Mouse (Mus musculus) common myeloid progenitor, adult 5-6 weeks (primary cell): ENCODE data around the gene Dlgap4. TPM values are rescaled to one million over a fixed set of nuclear protein-coding genes. Genes with fewer than 3 reads are reported as not detected.

Experiments used
- ATAC-seq: replicated peaks from 2 replicates; pipeline ENCODE4 v1.8.0; 2016; ENCODE audit warnings: low read depth, mild to moderate bottlenecking, moderate TSS enrichment, inconsistent platforms; ENCODE audit not compliant: poor library complexity, severe bottlenecking
- total RNA-seq: library from RNA; stranded (forward); fragments of 200-1000, 187-1606 nt; gene quantifications from 2 replicates; pipeline ENCODE4 v1.2.3, GENCODE M21; 2017

The Dlgap4 gene
- total RNA-seq, 1 experiment from 2014 or later = 11.6 TPM

GRCm38 (mm10) chr2:156726878-156727277 is 113.4 kb downstream of the Dlgap4 start:
- ATAC-seq = no peak

GRCm38 (mm10) chr2:156729537-156730469 is 116.3 kb downstream of the Dlgap4 start:
- ATAC-seq = peak; percentile 60

- peak; percentile 51 for ATAC-seq
Measured at GRCm38 (mm10) chr2:156730501-156730921, 117.0 kb downstream of the Dlgap4 start.

- no peak for ATAC-seq
Measured at GRCm38 (mm10) chr2:156731592-156731991, 118.1 kb downstream of the Dlgap4 start.

- ATAC-seq = no peak
Measured at GRCm38 (mm10) chr2:156732109-156732508, 118.6 kb downstream of the Dlgap4 start.

- no peak for ATAC-seq
Measured at GRCm38 (mm10) chr2:156735761-156736335, 122.3 kb downstream of the Dlgap4 start.

- ATAC-seq = no peak
Measured at GRCm38 (mm10) chr2:156736846-156737245, 123.3 kb downstream of the Dlgap4 start.

- ATAC-seq = no peak
Measured at GRCm38 (mm10) chr2:156737976-156738375, 124.5 kb downstream of the Dlgap4 start.

- ATAC-seq = no peak
Measured at GRCm38 (mm10) chr2:156741265-156741664, 127.8 kb downstream of the Dlgap4 start.

GRCm38 (mm10) chr2:156741998-156742397 is 128.5 kb downstream of the Dlgap4 start:
- no peak for ATAC-seq

GRCm38 (mm10) chr2:156743248-156743647 is 129.7 kb downstream of the Dlgap4 start:
- no peak for ATAC-seq

- no peak for ATAC-seq
Measured at GRCm38 (mm10) chr2:156744414-156744813, 130.9 kb downstream of the Dlgap4 start.

GRCm38 (mm10) chr2:156747315-156747714 is 133.8 kb downstream of the Dlgap4 start:
- no peak for ATAC-seq

GRCm38 (mm10) chr2:156749687-156750086 is 136.2 kb downstream of the Dlgap4 start:
- ATAC-seq = peak; percentile 35; the same call in 1 of the 2 replicates

GRCm38 (mm10) chr2:156756937-156757336 is 143.4 kb downstream of the Dlgap4 start:
- ATAC-seq = no peak

- peak; percentile 67 for ATAC-seq
Measured at GRCm38 (mm10) chr2:156760843-156761505, 147.5 kb downstream of the Dlgap4 start.

- ATAC-seq = no peak
Measured at GRCm38 (mm10) chr2:156761521-156762278, 148.2 kb downstream of the Dlgap4 start.

- ATAC-seq = no peak
Measured at GRCm38 (mm10) chr2:156762499-156762898, 149.0 kb downstream of the Dlgap4 start.

- ATAC-seq = no peak
Measured at GRCm38 (mm10) chr2:156763101-156763500, 149.6 kb downstream of the Dlgap4 start.

- no peak for ATAC-seq
Measured at GRCm38 (mm10) chr2:156764022-156764421, 150.5 kb downstream of the Dlgap4 start.
